13 mouse cellular contexts compared by ENCODE assay signal in genomic region chr8:18328521-18328920, GRCm38 (mm10).
"Had no signal": no experiment of that assay in that cellular context is flagged by ENCODE, and none has a peak within 500 bp of the region (broad histone marks: within the 10 kb centered on the region; RNA-seq: fewer than 3 reads in every experiment).

No protein-coding gene starts in this region.

- DNase-seq: lung, adult 18-20 months; lung, postnatal 4 days; midbrain, embryonic 14.5 days; thymus, adult 2 months; thymus, postnatal 36 days had no signal

- H3K4me1 ChIP-seq: intestine, embryonic 15.5 days; limb, embryonic 15.5 days; midbrain, embryonic 10.5 days; neural tube, embryonic 15.5 days had no signal

- ATAC-seq: intestine, embryonic 15.5 days; lung, postnatal 0 days had no signal

- H3K27ac ChIP-seq: intestine, embryonic 15.5 days; left cerebral cortex, adult 2 months; limb, embryonic 15.5 days; liver, embryonic 14.5 days; midbrain, embryonic 10.5 days; neural tube, embryonic 15.5 days had no signal

- H3K27me3 ChIP-seq: intestine, embryonic 15.5 days; limb, embryonic 15.5 days; neural tube, embryonic 15.5 days had no signal

- H3K9me3 ChIP-seq: intestine, embryonic 15.5 days; limb, embryonic 15.5 days; midbrain, embryonic 10.5 days; neural tube, embryonic 15.5 days had no signal

- H3K36me3 ChIP-seq: intestine, embryonic 15.5 days; limb, embryonic 15.5 days; midbrain, embryonic 10.5 days; neural tube, embryonic 15.5 days had no signal

- H3K4me3 ChIP-seq: intestine, embryonic 15.5 days; left cerebral cortex, adult 2 months; limb, embryonic 15.5 days; midbrain, embryonic 10.5 days; myocyte; neural tube, embryonic 15.5 days had no signal

- H3K4me2 ChIP-seq: intestine, embryonic 15.5 days; limb, embryonic 15.5 days; neural tube, embryonic 15.5 days had no signal

- H3K9ac ChIP-seq: intestine, embryonic 15.5 days; limb, embryonic 15.5 days; liver, embryonic 14.5 days; neural tube, embryonic 15.5 days had no signal
